Mouse (Mus musculus) subcutaneous adipose tissue, adult 2 months (tissue): ENCODE measurements around the gene Adcy10. TPM values are rescaled to one million over a fixed set of nuclear protein-coding genes. Genes with fewer than 3 reads are reported as not detected.

Experiments used
- polyA plus RNA-seq: library from polyadenylated mRNA; depleted of rRNA; stranded (reverse); fragments of >200 nt; gene quantifications from 2 replicates; pipeline ENCODE4 v1.2.3, GENCODE M21; 2012; ENCODE audit warnings: low replicate concordance; rRNA removed

The Adcy10 gene
- 1.3 and 2.2 TPM in 2 replicates for polyA plus RNA-seq

GRCm38 (mm10) chr1:165484688-165485233 is at the start of gene Adcy10:
Adcy10 (plus strand) TSS chr1:165485183.

GRCm38 (mm10) chr1:165460360-165460800 is 24.6 kb upstream of the Adcy10 start, which contains the start of the genes Dcaf6 and Mpc2:
Dcaf6 (minus strand) TSS chr1:165460475.
Mpc2 (plus strand) TSS chr1:165460637.

Other genes starting within 250 kb of the Adcy10 start
- 17.0 and 29.0 TPM in 2 replicates for gene Tiprl, start 248.2 kb upstream of the Adcy10 start, polyA plus RNA-seq
- gene Gpr161, start 189.4 kb upstream of the Adcy10 start, polyA plus RNA-seq = 3.0 and 19.5 TPM in 2 replicates
- gene Dcaf6, start 24.7 kb upstream of the Adcy10 start, polyA plus RNA-seq = 34.5 and 34.8 TPM in 2 replicates
- gene Mpc2, start 24.5 kb upstream of the Adcy10 start, polyA plus RNA-seq = 192 and 216 TPM in 2 replicates
- 28.0 and 105 TPM in 2 replicates for gene Mpzl1, start 149.4 kb downstream of the Adcy10 start, polyA plus RNA-seq
- gene Rcsd1, start 224.6 kb downstream of the Adcy10 start, polyA plus RNA-seq = 17.2 and 19.1 TPM in 2 replicates